Mouse (Mus musculus) erythroid progenitor cell, adult 5-6 weeks (primary cell): ENCODE results near the gene Lrrc66. TPM values are rescaled to one million over a fixed set of nuclear protein-coding genes. Genes with fewer than 3 reads are reported as not detected.

Experiments
- ATAC-seq: replicated peaks from 2 replicates; pipeline ENCODE4 v1.8.0; 2016; ENCODE audit warnings: moderate number of reproducible peaks, mild to moderate bottlenecking, moderate TSS enrichment, inconsistent platforms; ENCODE audit not compliant: poor library complexity, low FRiP score, severe bottlenecking
- total RNA-seq, 2 experiments: library from RNA; stranded (forward) in 1 of 2; stranded (reverse) in 1 of 2; fragments of 150-400 nt in 1 of 2; fragments of 186-747, 209-891 nt in 1 of 2; gene quantifications; 2 replicates each; pipeline versions ENCODE4 v1.2.3 to v1.2.4; 2015 to 2017; ENCODE audit warnings: low replicate concordance in 2 of 2

Lrrc66 gene
- total RNA-seq (2015; ENCODE audit: low replicate concordance) (not detected in 2 replicates), total RNA-seq (2017; ENCODE audit: low replicate concordance) (not detected in 2 replicates)

- ATAC-seq = no peak
These were observed at the start of gene Lrrc66 for GRCm38 (mm10) chr5:73632291-73632690. Gene Lrrc66 (minus strand): TSS chr5:73632526.

GRCm38 (mm10) chr5:73676626-73677025, 44.3 kb upstream of the Lrrc66 start:
- ATAC-seq = no peak

- no peak for ATAC-seq
These were observed 43.3 kb upstream of the Lrrc66 start for GRCm38 (mm10) chr5:73675604-73676003.

DNA sequence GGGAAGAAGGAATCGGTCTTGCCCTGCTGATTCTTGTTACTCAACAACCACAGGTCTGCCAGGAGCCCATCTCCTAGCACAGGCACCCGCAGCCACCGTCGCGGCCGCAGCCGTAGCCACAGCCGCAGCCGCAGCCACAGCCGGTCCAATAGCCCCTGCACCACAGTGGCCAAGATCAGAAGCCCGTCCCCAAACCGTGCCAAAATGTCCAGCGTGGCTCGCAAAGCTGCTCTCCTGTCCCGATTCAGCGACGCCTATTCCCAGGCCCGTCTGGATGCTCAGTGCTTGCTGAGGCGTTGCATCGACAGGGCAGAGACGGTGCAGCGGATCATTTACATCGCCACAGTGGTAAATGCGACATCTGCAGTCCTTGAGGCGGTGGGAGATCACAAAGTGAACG, 37.1 kb upstream of the Lrrc66 start:
- no peak for ATAC-seq

GRCm38 (mm10) chr5:73667877-73668276, 35.6 kb upstream of the Lrrc66 start:
- no peak for ATAC-seq

DNA sequence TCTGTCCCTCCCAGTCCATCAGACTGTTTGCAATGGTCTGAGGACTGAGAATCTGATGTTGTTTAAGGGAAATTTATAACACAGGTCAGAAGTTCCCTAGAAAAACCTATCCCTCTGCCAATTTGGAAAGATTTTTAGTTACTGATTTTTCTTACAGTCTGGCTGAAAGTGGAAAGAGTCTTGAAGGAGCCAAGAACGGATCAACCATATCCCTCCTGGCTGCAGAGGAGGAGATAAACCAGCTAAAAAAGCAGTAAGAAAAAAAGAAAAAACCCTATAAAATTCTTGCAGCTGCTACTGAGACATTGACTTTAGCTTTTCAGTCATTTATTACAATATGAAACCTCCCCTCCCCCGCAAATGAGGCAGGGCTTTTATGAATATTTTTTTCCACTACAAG, 34.4 kb upstream of the Lrrc66 start:
- no peak for ATAC-seq

DNA sequence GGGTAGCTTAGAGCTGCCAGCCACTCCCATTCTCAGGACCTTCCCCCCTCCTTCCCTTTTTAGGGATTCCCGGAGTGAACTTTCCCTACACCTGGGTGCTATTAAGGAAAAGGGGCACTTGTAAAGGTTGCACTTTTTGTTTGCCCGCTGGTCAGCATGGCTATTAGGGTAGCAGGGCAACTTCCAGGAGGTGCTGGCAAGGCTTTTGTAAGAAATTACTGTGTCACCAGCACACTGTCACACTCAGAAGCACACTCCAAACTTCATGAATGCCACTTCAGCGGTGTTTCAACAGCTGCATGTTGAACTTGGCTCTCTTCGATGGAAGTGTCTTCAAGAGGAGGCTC, 19.5 kb upstream of the Lrrc66 start:
- no peak for ATAC-seq

- ATAC-seq = no peak
These were observed 18.9 kb upstream of the Lrrc66 start, which contains the start of gene Spata18 for GRCm38 (mm10) chr5:73651061-73651854. Gene Spata18 (plus strand): TSS chr5:73651379.

DNA sequence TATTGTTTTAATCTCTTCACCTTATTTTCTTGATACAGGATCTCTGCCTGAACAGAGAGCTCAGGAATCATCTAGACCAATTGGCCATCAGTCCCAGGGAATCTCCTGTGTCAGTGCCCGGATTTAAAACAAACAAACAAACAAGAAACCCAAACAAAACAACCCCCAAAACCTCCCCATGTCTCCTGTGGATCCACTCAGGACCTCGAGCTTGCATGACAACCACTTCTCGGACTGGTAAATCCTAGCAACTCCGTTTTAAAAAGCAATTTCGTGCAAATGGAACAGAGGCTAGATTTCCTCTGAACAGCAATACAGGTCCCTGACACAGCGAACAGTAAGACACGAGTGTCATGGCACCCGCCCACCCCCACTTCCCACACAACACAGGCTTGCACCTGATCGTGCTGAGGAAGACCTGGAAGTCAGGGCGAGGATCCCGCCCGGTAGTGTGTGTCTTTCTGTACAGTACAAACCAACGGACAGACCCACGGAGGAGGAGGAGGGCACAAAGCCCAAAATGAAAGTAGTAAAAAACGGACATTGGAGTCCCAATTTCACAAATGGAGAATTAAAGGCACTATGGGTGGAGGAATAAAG, 18.1 kb upstream of the Lrrc66 start:
- ATAC-seq = no peak

DNA sequence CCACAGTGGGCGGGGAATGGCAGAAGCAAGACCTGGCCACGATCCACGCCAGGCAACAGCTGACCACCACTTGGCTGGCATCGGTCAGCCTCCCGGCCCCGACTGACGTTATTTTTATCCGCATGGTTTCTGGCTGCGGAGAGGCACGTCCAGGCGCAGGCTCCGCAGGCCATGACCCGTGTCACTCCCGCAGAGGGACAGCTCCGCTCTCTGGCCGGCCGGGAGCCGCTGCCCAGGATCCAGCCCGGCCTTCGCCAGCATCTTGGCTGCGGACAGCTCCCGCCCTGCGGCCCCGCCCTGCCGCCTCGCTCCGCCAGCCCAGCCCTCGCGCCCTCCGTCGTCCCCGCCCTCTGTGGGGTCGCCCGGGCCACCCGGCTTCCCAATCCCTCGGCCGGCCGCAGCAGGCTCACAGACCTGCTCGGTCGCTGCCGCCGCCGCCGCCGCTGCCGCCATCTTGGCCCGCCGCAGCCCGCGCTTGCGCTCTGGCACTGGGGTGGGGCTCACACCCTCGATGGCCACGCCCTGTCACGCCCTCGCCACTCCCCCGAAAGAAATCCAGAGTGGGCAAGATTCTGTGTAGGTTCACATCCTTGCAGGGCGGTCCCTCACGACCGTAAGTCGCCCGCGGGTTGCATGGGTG, 15.1 kb upstream of the Lrrc66 start, which contains the start of gene Sgcb:
Gene Sgcb (minus strand): TSS at position 530 of the 640 bp plus-strand sequence.
- 0 out of 2 replicates have a peak, but pooled peaks have one; percentile 25 for ATAC-seq

DNA sequence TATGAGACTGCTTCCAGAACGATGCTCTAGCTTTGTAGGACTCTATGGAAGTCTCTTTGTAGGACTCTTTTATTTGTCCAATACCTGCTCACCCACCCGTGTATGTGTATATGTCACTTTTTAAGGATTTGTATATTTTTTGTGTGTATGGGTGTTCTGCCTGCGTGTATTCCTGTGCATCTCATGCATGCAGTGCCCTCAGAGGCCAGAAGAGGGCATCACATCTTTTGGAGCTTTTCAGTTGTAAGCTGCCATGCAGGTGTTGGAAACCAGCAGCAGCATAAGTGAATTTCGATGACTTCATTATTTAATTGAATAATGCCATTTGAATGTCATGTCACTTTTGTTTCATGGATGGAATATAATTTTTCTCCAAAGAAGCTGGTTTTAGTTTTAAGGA, 9.8 kb upstream of the Lrrc66 start:
- no peak for ATAC-seq

GRCm38 (mm10) chr5:73641058-73641457, 8.7 kb upstream of the Lrrc66 start:
- ATAC-seq = no peak

DNA sequence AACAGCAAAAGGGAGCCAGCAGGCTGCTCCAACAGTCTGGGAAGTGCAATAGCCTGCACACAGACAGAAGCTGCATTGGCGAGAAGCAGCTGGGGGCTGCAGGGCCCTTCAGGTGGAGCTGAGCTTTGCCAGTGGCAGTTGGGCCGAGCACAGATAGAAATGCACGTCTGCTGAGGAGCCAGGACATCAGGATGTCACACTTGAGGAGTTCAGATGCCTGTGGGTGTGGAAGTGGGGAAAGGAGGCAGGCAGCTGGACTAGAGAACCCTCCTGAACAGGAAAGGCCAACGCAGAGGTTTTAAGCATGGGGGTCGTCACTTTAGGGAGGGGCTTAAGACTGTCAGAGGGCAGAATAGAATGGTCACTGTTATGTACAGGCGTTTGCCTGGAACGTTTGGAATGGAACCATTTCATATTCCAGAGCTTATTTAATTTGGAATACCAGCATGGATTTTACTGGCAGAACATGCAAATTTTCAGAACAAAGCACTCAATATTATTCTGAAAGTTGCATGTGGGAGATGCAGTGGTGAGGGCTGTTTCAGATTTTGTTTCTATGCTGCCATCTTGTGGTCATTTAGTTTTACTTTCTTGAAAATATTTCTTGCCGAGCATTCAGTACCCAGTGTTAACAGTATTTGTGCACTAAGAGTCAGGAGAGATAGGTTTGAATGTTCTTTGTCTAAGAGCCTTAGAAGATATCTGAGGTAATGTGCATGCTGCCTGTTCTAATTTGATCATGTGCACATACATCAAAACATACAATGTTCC, 5.2 kb upstream of the Lrrc66 start:
- no peak for ATAC-seq

GRCm38 (mm10) chr5:73633141-73633540, 815 bp upstream of the Lrrc66 start:
- no peak for ATAC-seq

DNA sequence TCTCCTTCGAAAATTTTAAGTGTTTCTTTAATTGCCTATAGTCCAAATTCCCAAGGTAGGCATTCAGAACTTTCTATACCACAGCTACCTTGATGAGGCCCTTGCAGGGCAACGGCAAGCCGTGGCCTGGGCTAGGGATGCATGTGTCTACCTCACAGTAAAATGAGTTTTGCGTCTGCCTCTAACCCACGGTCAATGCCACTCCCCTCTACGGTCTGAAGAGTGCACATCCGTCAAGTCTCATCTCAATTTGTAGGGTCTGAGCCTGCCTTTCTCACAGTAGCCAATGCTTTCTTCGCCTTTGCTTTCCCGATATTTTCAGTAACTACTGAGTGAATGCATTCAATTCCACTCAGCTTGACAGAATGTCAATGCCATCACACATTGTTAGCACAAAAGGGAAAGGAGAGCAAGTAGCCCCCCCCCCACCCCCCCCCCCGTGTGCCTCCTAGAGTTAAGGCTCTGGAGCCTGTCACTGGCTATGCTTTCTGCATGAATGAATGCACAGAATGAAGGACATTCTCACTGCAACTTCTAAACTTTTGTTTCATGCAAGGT, 1.2 kb downstream of the Lrrc66 start:
- no peak for ATAC-seq

DNA sequence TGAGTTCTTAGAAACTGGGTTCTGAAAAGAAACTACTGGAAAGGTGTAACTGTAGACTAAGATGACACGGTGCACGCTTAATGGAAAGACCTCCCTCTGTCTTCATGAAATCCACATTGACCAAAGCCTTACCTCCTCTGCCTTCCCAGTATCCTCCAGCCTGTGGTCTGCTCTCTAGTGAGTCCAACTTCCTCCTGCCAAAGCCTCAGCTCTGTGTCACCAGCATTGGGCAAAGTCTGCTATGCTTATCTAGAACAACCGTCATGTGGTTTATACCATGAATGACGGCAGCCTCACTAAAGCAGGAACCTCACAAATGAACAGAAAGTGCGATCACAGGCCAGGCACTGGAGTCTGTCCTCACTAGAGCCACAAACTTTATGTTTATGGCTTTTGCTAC, 2.2 kb downstream of the Lrrc66 start:
- ATAC-seq = no peak

DNA sequence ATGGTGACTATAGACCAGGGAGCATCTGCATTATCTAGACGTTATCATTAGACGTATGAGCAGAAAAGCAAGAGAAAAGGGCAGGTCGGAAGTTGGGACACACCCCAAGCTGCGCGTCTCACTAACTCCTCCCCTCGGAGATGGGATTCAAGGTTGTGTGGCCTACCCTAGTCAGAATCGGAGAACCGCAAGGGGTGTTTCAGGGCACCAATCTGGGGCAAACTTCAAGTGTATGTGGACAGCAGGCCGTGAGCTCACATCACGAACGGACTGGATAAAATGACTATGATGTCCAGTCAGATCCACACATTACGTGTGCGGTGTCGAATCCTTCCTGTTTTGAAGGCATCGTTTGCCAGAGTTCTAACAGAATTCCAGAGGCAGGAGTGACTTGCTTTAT, 4.3 kb downstream of the Lrrc66 start:
- no peak for ATAC-seq

DNA sequence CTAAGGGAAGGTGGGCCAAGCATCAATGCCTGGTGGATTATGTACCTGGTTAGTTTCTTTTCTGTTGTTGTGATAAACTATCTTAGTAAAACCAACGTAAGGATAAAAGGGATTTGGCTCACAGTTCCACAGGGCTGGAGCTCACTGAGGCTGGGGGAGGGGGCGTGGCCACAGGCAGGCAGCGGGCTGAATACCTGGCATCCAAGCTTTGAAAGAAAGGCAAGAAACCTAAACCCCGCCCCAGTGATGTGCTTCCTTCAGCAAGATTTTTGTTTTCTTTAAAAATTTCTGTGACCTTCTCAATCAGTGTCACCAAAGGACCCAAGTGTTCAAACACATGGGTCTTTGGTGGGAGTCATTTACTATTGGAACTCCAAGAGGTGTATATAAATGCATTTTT, 4.8 kb downstream of the Lrrc66 start:
- ATAC-seq = no peak

- no peak for ATAC-seq
These were observed 5.5 kb downstream of the Lrrc66 start for GRCm38 (mm10) chr5:73626842-73627241.

DNA sequence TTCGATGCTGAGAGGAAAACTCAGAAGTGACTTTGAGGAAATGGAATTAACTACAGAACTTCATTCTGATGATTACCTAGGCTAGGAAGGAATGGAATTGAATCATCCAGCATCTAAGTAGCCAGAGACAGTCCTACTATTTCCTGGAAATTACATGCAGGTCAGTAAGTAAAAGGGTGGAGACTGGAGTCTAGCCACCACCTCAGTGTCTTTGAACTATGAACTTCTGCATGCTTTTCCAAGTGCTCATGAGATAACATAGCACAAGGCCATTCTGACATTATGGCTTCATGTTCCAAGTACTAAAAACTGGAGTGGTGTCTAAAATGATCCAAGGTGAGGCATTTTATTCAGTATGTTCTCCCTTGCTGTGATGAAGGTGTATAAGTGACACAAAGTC, 6.8 kb downstream of the Lrrc66 start:
- ATAC-seq = no peak
